Mouse (Mus musculus): Measurements from ENCODE around the gene Sult3a1. TPM values are rescaled to one million over a fixed set of nuclear protein-coding genes. Genes with fewer than 3 reads are reported as not detected.

Gene Sult3a1
- not detected in 2 replicates for polyA plus RNA-seq (2012; rRNA removed)

- Histone ChIP-seq H3K4me3 (ENCODE audit: insufficient read depth, low read depth, low read length) (no peak within 1 kb of the TSS), H3K27ac (ENCODE audit: insufficient read depth, low read depth, low read length) (no peak within 1 kb of the TSS), H3K27me3 (replicated peaks; ENCODE audit: control insufficient read depth, insufficient read depth, low read length) (no peaks in the 10 kb centered on the region), H3K4me1 (ENCODE audit: control insufficient read depth, insufficient read depth, low read length) (no peaks in the 10 kb centered on the region), H3K36me3 (ENCODE audit: control insufficient read depth, insufficient read depth, low read length) (no peaks in the 10 kb centered on the region)
- no peak for TF ChIP-seq POLR2A (IDR thresholded peaks at IDR 0.05; ENCODE audit: low read depth, low read length)
- no peak for TF ChIP-seq CTCF (conservative IDR thresholded peaks at IDR 0.05; ENCODE audit: insufficient read depth, insufficient read length, low read depth, low read length)
- DNase-seq, result no peak
These were observed at the start of gene Sult3a1 for GRCm38 (mm10) chr10:33857421-33857820. Gene Sult3a1 (plus strand): TSS chr10:33857721.

GRCm38 (mm10) chr10:33811807-33812206 lies 45.7 kb upstream of the Sult3a1 start:
- Histone ChIP-seq H3K27me3 (replicated peaks; ENCODE audit: control insufficient read depth, insufficient read depth, low read length) (no peaks in the 10 kb centered on the region), H3K4me3 (ENCODE audit: insufficient read depth, low read depth, low read length) (no peak overlapping the region), H3K4me1 (ENCODE audit: control insufficient read depth, insufficient read depth, low read length) (no peaks in the 10 kb centered on the region), H3K36me3 (ENCODE audit: control insufficient read depth, insufficient read depth, low read length) (no peaks in the 10 kb centered on the region), H3K27ac (ENCODE audit: insufficient read depth, low read depth, low read length) (no peak overlapping the region)
- no peak for DNase-seq
- WGBS, result 57% methylated on average over 1 of the region's 1 CpGs
- no peak for TF ChIP-seq CTCF (conservative IDR thresholded peaks at IDR 0.05; ENCODE audit: insufficient read depth, insufficient read length, low read depth, low read length)
- TF ChIP-seq POLR2A (IDR thresholded peaks at IDR 0.05; ENCODE audit: low read depth, low read length), result no peak

- DNase-seq, result peak; percentile 82
- Histone ChIP-seq H3K27me3 (replicated peaks; ENCODE audit: control insufficient read depth, insufficient read depth, low read length) (no peaks in the 10 kb centered on the region), H3K4me1 (ENCODE audit: control insufficient read depth, insufficient read depth, low read length) (no peaks in the 10 kb centered on the region), H3K27ac (ENCODE audit: insufficient read depth, low read depth, low read length) (no peak overlapping the region), H3K36me3 (ENCODE audit: control insufficient read depth, insufficient read depth, low read length) (no peaks in the 10 kb centered on the region), H3K4me3 (ENCODE audit: insufficient read depth, low read depth, low read length) (no peak overlapping the region)
- TF ChIP-seq CTCF (conservative IDR thresholded peaks at IDR 0.05; ENCODE audit: insufficient read depth, insufficient read length, low read depth, low read length), result no peak
- no peak for TF ChIP-seq POLR2A (IDR thresholded peaks at IDR 0.05; ENCODE audit: low read depth, low read length)
These were observed 43.3 kb upstream of the Sult3a1 start for GRCm38 (mm10) chr10:33814266-33814665.

GRCm38 (mm10) chr10:33816923-33817322 lies 40.6 kb upstream of the Sult3a1 start:
- Histone ChIP-seq H3K36me3 (ENCODE audit: control insufficient read depth, insufficient read depth, low read length) (no peaks in the 10 kb centered on the region), H3K4me3 (ENCODE audit: insufficient read depth, low read depth, low read length) (no peak overlapping the region), H3K4me1 (ENCODE audit: control insufficient read depth, insufficient read depth, low read length) (no peaks in the 10 kb centered on the region), H3K27ac (ENCODE audit: insufficient read depth, low read depth, low read length) (no peak overlapping the region), H3K27me3 (replicated peaks; ENCODE audit: control insufficient read depth, insufficient read depth, low read length) (no peaks in the 10 kb centered on the region)
- no peak for DNase-seq
- TF ChIP-seq POLR2A (IDR thresholded peaks at IDR 0.05; ENCODE audit: low read depth, low read length) (no peak), CTCF (conservative IDR thresholded peaks at IDR 0.05; ENCODE audit: insufficient read depth, insufficient read length, low read depth, low read length) (no peak)
- 39% methylated on average over 1 of the region's 1 CpGs for WGBS

- WGBS, result 97% methylated on average over 3 of the region's 3 CpGs
These were observed 36.6 kb upstream of the Sult3a1 start for GRCm38 (mm10) chr10:33820892-33821291.

GRCm38 (mm10) chr10:33865994-33866393 lies 8.5 kb downstream of the Sult3a1 start:
- no peaks in the 10 kb centered on the region for H3K27me3 ChIP-seq (replicated peaks; ENCODE audit: control insufficient read depth, insufficient read depth, low read length)
- no peaks in the 10 kb centered on the region for H3K36me3 ChIP-seq (ENCODE audit: control insufficient read depth, insufficient read depth, low read length)
- 60% methylated on average over 2 of the region's 2 CpGs for WGBS
- no peak for TF ChIP-seq CTCF (conservative IDR thresholded peaks at IDR 0.05; ENCODE audit: insufficient read depth, insufficient read length, low read depth, low read length)
- no peak for TF ChIP-seq POLR2A (IDR thresholded peaks at IDR 0.05; ENCODE audit: low read depth, low read length)
- H3K4me3 ChIP-seq (ENCODE audit: insufficient read depth, low read depth, low read length), result no peak overlapping the region
- no peaks in the 10 kb centered on the region for H3K4me1 ChIP-seq (ENCODE audit: control insufficient read depth, insufficient read depth, low read length)
- H3K27ac ChIP-seq (ENCODE audit: insufficient read depth, low read depth, low read length), result no peak overlapping the region
- DNase-seq, result no peak

More at GRCm38 (mm10) chr10:33820892-33821291, 36.6 kb upstream of the Sult3a1 start:
- TF ChIP-seq CTCF (conservative IDR thresholded peaks at IDR 0.05; ENCODE audit: insufficient read depth, insufficient read length, low read depth, low read length), result no peak
- no peak for TF ChIP-seq POLR2A (IDR thresholded peaks at IDR 0.05; ENCODE audit: low read depth, low read length)
- H3K4me1 ChIP-seq (ENCODE audit: control insufficient read depth, insufficient read depth, low read length), result no peaks in the 10 kb centered on the region
- DNase-seq, result no peak
- H3K27me3 ChIP-seq (replicated peaks; ENCODE audit: control insufficient read depth, insufficient read depth, low read length), result no peaks in the 10 kb centered on the region
- H3K36me3 ChIP-seq (ENCODE audit: control insufficient read depth, insufficient read depth, low read length), result no peaks in the 10 kb centered on the region
- no peak overlapping the region for H3K4me3 ChIP-seq (ENCODE audit: insufficient read depth, low read depth, low read length)
- H3K27ac ChIP-seq (ENCODE audit: insufficient read depth, low read depth, low read length), result no peak overlapping the region

- Histone ChIP-seq H3K27ac (ENCODE audit: insufficient read depth, low read depth, low read length) (no peak overlapping the region), H3K27me3 (replicated peaks; ENCODE audit: control insufficient read depth, insufficient read depth, low read length) (no peaks in the 10 kb centered on the region), H3K4me3 (ENCODE audit: insufficient read depth, low read depth, low read length) (no peak overlapping the region), H3K4me1 (ENCODE audit: control insufficient read depth, insufficient read depth, low read length) (no peaks in the 10 kb centered on the region), H3K36me3 (ENCODE audit: control insufficient read depth, insufficient read depth, low read length) (no peaks in the 10 kb centered on the region)
- TF ChIP-seq CTCF (conservative IDR thresholded peaks at IDR 0.05; ENCODE audit: insufficient read depth, insufficient read length, low read depth, low read length), result no peak
- no peak for TF ChIP-seq POLR2A (IDR thresholded peaks at IDR 0.05; ENCODE audit: low read depth, low read length)
- peak; percentile 34 for DNase-seq
- WGBS, result 3% methylated on average over 1 of the region's 1 CpGs
These were observed 12.9 kb downstream of the Sult3a1 start for GRCm38 (mm10) chr10:33870441-33870840.
